Mouse (Mus musculus) spleen, adult 2 months (tissue): ENCODE data around the gene P2ry6.

ENCODE experiments used
- CTCF ChIP-seq: fragments of 200-500 bp; IDR thresholded peaks from 2 replicates; pipeline ENCODE4 v1.5.1; 2011; ENCODE audit warnings: mild to moderate bottlenecking, inconsistent platforms; ENCODE audit not compliant: insufficient read depth, insufficient read length, insufficient replicate concordance; ENCODE audit errors: extremely low read depth
- POLR2A ChIP-seq: fragments of 200-500 bp; IDR thresholded peaks from 2 replicates; pipeline ENCODE4 v1.6.1; 2011; ENCODE audit warnings: low read depth, low read length, inconsistent platforms

DNA sequence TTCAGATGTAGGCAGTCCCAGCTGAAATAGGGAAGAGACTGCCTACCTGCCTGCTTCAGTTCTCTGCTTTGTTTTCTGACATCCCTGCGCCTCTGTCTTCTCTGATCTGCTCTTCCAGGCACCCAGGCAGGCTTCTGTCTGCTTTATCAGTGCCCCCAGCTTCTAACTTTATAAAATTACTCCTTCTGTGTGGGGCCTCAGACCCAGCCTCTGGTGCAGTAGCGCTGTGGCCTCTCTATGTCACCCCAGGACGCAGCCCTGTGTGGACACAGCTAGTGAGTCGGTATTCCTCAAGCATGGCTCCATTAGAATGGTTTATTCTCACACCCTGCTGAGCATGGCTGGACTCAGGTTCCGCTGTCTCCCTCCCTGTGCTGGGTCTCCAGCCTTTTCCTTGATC, 24.4 kb downstream of the P2ry6 start:
- no peak for TF ChIP-seq POLR2A
- no peak for TF ChIP-seq CTCF
